Mouse (Mus musculus): ENCODE measurements around the gene Bcl10. TPM values are rescaled to one million over a fixed set of nuclear protein-coding genes. Genes with fewer than 3 reads are reported as not detected.
"Not testable (repeated sequence)": the region's sequence is repeated elsewhere in the genome, so short reads cannot be mapped to it uniquely, and the experiment has no call there.

The Bcl10 gene
- polyA plus RNA-seq (2016; fragmentation: Nextera tagmentation; extraction: Ambion mirVana) = 44.0 and 45.5 TPM in 2 replicates

DNA sequence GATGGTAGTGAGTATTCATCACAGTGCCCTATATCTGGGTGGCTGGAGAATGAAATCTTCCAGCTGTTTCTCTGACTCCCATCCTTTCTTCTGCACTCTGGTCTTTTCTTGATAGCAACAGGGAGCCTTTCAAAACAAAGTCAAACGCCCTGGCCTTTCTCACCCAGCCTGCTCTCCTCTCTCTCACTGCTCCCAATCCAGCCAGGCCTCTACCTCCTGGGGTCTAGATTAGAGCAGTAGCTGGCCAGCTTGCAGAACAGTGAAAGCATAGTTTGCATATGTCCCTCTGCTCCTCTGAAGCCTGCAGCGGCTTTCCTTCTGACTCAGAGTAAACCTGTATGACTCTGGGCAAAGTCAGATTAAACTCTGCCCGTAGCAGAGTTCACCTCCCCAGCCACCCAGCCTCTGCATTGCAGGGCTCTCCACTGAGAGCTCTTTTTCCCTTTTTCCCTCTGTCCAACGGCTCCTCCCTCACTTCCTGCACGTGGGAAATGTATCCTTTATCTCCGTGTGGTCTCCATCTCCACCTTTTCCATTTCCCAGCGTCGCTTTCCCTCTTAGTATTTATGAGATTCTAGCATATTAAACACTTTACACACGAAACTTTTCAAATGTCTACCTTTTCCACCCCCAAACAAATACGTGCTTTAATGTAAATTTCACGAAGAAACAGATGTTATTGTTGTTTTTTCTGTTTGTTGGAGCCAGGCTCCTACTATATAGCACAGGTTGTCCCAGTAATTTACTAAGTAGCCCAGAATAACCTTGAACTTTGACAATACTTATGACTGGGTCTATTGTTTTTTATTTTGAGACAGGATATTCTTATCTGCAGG, at the start of gene Bcl10:
Gene Bcl10, plus strand, starts transcription at position 786 of the 836 bp plus-strand sequence.
- no peak for DNase-seq (ENCODE audit: low spot score)
- Histone ChIP-seq H3K27me3 (ENCODE audit: low read depth, poor library complexity, severe bottlenecking) (no peaks in the 10 kb centered on the region), H3K27ac (peak within 1 kb of the TSS; percentile 82), H3K4me1 (peaks cover 26% of the 10 kb centered on the region), H3K4me3 (peak within 1 kb of the TSS; percentile 95), H3K36me3 (no peaks in the 10 kb centered on the region), H3K9me3 (replicated peaks) (no peaks in the 10 kb centered on the region)
- WGBS = 34% methylated on average over 11 of the region's 11 CpGs

DNA sequence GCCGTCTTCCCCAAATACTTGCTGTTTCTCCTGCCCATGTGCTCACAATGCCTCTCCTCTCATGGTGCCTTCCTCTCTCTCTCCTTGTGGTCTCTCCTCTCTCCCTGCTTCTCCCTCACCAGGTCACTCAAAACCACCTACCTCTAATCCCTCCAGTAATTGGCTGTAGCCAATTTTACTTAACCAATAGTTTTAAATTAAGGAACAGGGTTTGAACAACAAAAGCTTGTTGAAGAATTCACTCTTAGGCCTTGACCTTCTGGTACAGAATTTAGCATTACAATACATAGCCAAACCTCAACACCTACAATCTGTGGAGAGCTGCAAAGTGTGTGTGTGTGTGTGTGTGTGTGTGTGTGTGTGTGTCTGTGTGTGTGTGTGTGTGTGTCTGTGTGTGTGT, 49.3 kb upstream of the Bcl10 start:
- Histone ChIP-seq H3K27ac (no peak overlapping the region), H3K27me3 (ENCODE audit: low read depth, poor library complexity, severe bottlenecking) (no peaks in the 10 kb centered on the region), H3K4me3 (no peak overlapping the region), H3K9me3 (replicated peaks) (no peaks in the 10 kb centered on the region), H3K36me3 (no peaks in the 10 kb centered on the region), H3K4me1 (no peaks in the 10 kb centered on the region)
- 89% methylated on average over 1 of the region's 1 CpGs for WGBS
- no peak for DNase-seq (ENCODE audit: low spot score)

DNA sequence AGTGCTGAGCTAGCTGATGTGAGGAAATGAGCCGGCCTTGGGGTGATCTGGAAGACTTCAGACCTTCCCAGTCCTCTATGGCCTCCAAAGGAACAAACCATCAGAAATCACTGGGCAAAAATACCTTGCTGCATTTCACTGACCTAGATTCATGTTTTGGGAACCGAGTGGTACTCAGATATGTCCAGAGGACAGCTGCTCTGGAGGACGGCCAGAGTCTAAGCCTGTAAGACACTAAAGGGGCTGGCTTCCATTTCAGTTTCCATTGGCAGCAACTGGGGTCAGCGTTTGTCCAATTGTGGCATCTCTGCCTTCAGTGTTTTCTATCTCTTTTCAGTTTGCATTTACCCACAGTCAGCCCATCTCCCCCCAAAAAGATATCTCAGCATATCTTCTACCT, 48.5 kb upstream of the Bcl10 start:
- H3K4me1 ChIP-seq = no peaks in the 10 kb centered on the region
- no peak overlapping the region for H3K27ac ChIP-seq
- no peaks in the 10 kb centered on the region for H3K27me3 ChIP-seq (ENCODE audit: low read depth, poor library complexity, severe bottlenecking)
- H3K4me3 ChIP-seq = no peak overlapping the region
- WGBS = 90% methylated on average over 4 of the region's 4 CpGs
- no peak for DNase-seq (ENCODE audit: low spot score)
- no peaks in the 10 kb centered on the region for H3K36me3 ChIP-seq
- no peaks in the 10 kb centered on the region for H3K9me3 ChIP-seq (replicated peaks)

DNA sequence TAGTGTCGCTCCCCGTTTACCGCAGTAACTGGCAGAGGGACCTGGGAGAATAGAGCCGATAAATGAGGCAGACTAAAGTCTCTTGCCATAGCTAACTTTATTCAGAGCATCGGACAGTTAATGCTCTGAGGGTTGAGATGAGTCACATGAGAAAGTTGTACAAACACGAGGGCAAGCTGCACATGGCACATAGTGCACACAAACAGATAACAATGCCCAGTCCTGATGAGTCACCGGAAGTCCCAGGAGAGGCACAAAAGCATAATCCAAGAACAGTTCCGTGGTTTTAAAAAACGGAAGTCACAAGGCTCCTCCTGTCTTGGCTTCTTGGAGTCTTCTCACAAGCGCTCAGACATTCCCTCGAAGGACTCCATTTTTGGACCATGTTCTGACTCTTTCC, 46.5 kb upstream of the Bcl10 start:
- WGBS = 92% methylated on average over 11 of the region's 11 CpGs
- no peaks in the 10 kb centered on the region for H3K36me3 ChIP-seq
- no peak overlapping the region for H3K27ac ChIP-seq
- no peaks in the 10 kb centered on the region for H3K27me3 ChIP-seq (ENCODE audit: low read depth, poor library complexity, severe bottlenecking)
- H3K4me3 ChIP-seq = no peak overlapping the region
- no peaks in the 10 kb centered on the region for H3K4me1 ChIP-seq
- no peaks in the 10 kb centered on the region for H3K9me3 ChIP-seq (replicated peaks)
- DNase-seq (ENCODE audit: low spot score) = no peak

- H3K4me1 ChIP-seq; H3K4me3 ChIP-seq; H3K27me3 ChIP-seq (ENCODE audit: low read depth, poor library complexity, severe bottlenecking); H3K36me3 ChIP-seq; H3K27ac ChIP-seq; H3K9me3 ChIP-seq (replicated peaks); DNase-seq (ENCODE audit: low spot score): not testable (repeated sequence)
- WGBS = 95% methylated on average over 14 of the region's 14 CpGs
Observed at GRCm38 (mm10) chr3:145878867-145879266, 43.7 kb upstream of the Bcl10 start.

- no peak for DNase-seq (ENCODE audit: low spot score)
- no peaks in the 10 kb centered on the region for H3K27me3 ChIP-seq (ENCODE audit: low read depth, poor library complexity, severe bottlenecking)
- H3K36me3 ChIP-seq = no peaks in the 10 kb centered on the region
- WGBS = 95% methylated on average over 1 of the region's 1 CpGs
- peaks cover 7% of the 10 kb centered on the region; the same call in 1 of the 2 replicates for H3K4me1 ChIP-seq
- H3K4me3 ChIP-seq = no peak overlapping the region
- no peak overlapping the region for H3K27ac ChIP-seq
- no peaks in the 10 kb centered on the region for H3K9me3 ChIP-seq (replicated peaks)
Observed at GRCm38 (mm10) chr3:145880335-145880734, 42.3 kb upstream of the Bcl10 start.

DNA sequence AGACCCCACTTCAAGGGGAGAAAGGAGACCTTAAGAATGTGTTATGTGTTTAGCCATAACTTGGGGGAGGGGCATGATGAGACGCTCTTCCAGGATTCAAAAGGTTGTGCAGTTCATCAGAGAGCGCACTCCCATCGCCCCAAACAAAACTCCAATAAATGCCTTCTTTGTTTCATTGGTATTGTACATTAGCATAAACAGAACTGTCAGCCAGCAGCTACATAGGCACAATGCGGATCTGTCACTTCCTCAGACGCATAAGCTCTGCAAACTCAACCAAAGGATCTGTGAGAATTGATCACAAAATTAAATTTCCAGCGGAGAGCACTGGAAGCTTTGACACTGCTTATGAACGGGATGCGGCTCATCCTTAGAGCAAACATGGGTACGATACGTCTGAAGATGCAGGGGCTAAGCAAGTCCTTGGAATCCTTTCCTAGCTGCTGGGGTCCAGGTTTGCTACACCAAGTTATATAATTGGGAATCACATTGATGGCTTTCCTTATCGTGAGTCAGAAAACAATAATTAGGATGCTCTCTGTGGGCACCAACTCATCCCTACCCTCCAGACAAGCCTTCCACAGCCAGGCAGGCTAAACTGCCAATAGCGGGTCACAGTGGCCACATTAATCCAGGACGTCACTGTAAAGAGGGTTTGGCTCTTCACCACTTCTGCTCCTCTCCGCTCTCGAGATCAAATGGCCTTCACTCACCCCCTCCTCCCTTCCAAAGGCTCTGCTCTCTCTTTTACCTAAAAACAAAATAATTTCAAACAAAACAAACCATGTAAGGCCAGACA, 40.3 kb upstream of the Bcl10 start:
- Histone ChIP-seq H3K9me3 (replicated peaks) (no peaks in the 10 kb centered on the region), H3K27me3 (ENCODE audit: low read depth, poor library complexity, severe bottlenecking) (no peaks in the 10 kb centered on the region), H3K36me3 (no peaks in the 10 kb centered on the region), H3K4me3 (no peak overlapping the region), H3K4me1 (peaks cover 15% of the 10 kb centered on the region; the same call in 1 of the 2 replicates), H3K27ac (no peak overlapping the region)
- DNase-seq (ENCODE audit: low spot score) = no peak
- 88% methylated on average over 15 of the region's 15 CpGs for WGBS

GRCm38 (mm10) chr3:145883233-145883632, 39.4 kb upstream of the Bcl10 start:
- no peak for DNase-seq (ENCODE audit: low spot score)
- H3K4me1 ChIP-seq = peaks cover 15% of the 10 kb centered on the region; the same call in 1 of the 2 replicates
- H3K27me3 ChIP-seq (ENCODE audit: low read depth, poor library complexity, severe bottlenecking) = no peaks in the 10 kb centered on the region
- H3K27ac ChIP-seq = no peak overlapping the region
- 81% methylated on average over 2 of the region's 2 CpGs for whole genome bisulfite sequencing
- H3K9me3 ChIP-seq (replicated peaks) = no peaks in the 10 kb centered on the region
- no peak overlapping the region for H3K4me3 ChIP-seq
- no peaks in the 10 kb centered on the region for H3K36me3 ChIP-seq

DNA sequence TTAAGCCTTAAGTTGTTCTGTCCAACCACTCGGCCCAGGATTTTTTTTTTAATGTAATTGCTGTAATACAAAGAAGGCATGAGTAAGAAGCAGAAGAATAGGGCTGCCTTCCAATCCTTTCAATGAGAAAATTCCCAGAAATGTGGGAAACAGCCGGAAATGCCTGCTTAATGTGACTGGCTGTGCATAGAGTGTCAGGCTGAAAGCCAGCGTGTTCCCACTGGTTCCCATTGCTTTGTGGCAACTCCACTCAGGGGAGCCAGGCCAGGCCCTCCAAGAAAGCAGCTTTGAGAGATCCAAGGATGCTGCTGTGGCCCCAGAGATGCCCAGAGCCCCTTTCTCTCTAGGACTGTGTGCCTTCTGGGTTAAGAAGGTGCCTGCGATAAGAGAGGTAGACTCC, 37.2 kb upstream of the Bcl10 start:
- Histone ChIP-seq H3K9me3 (replicated peaks) (no peaks in the 10 kb centered on the region), H3K27ac (peak overlapping the region; percentile 50; the same call in 1 of the 2 replicates), H3K4me1 (peaks cover 20% of the 10 kb centered on the region), H3K27me3 (ENCODE audit: low read depth, poor library complexity, severe bottlenecking) (no peaks in the 10 kb centered on the region), H3K4me3 (no peak overlapping the region), H3K36me3 (no peaks in the 10 kb centered on the region)
- no peak for DNase-seq (ENCODE audit: low spot score)
- WGBS = 89% methylated on average over 4 of the region's 4 CpGs

DNA sequence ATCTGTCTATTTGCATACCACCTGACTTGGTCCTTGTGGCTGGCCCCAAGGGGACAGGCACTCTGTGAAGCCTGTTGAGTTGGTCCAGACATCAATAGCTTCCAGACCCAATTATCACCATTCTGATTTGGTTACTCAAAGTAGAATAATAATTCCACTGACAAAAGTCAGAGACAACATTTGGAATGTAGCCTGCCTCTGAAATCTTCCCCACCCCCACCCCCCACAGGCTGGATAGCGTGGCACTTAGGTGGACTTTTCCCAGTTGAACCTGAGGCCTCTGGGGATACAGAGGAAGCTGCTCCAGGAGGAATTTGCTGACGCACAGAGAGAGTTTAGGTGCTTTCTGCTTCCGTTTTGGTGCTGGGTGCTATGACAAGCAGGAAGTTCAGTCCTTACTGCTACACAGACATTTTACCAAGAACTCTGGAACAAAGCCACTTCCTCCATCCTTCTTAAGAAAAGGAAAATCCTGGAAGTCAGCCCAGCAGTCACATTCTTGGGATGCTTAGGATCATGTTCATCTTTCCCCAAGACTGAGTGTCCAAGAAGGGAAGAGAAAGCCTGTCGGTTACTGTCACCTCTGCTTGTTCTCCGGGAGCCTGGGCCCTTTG, 36.6 kb upstream of the Bcl10 start:
- H3K4me3 ChIP-seq = no peak overlapping the region
- no peaks in the 10 kb centered on the region for H3K9me3 ChIP-seq (replicated peaks)
- no peaks in the 10 kb centered on the region for H3K27me3 ChIP-seq (ENCODE audit: low read depth, poor library complexity, severe bottlenecking)
- no peak for DNase-seq (ENCODE audit: low spot score)
- WGBS = 56% methylated on average over 5 of the region's 5 CpGs
- H3K4me1 ChIP-seq = peaks cover 26% of the 10 kb centered on the region
- H3K27ac ChIP-seq = 0 out of 2 replicates have a peak overlapping the region, but pooled peaks have one; percentile 50
- no peaks in the 10 kb centered on the region for H3K36me3 ChIP-seq

DNA sequence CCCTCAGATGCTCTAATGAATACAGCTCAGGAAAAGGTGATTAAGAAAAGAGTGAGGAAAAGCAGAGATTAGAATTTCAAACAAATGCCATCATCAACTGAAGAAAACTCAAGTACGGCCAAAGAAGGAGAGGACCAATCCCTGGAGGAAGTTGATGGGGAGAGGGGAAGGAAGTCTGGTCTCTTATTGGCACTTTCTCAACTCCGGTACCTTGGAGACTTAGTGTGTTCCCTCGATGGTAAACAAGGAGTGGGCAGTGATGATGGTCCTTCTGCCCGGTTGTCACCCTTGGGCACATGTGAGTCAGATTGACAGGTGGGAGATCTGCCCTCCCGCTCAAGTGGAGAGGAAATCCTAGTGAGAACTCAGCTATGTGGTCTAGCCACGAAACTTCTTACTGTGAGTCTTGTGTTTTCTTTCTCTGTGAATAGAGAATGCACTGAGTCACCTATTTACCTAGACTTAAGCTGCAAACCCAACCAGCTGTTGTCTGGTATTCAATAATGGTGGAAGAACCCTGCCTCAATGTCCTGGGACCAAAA, 35.1 kb upstream of the Bcl10 start:
- Histone ChIP-seq H3K4me1 (peaks cover 23% of the 10 kb centered on the region), H3K36me3 (no peaks in the 10 kb centered on the region), H3K27ac (no peak overlapping the region), H3K4me3 (no peak overlapping the region), H3K27me3 (ENCODE audit: low read depth, poor library complexity, severe bottlenecking) (no peaks in the 10 kb centered on the region), H3K9me3 (replicated peaks) (no peaks in the 10 kb centered on the region)
- no peak for DNase-seq (ENCODE audit: low spot score)
- WGBS = 82% methylated on average over 6 of the region's 6 CpGs

DNA sequence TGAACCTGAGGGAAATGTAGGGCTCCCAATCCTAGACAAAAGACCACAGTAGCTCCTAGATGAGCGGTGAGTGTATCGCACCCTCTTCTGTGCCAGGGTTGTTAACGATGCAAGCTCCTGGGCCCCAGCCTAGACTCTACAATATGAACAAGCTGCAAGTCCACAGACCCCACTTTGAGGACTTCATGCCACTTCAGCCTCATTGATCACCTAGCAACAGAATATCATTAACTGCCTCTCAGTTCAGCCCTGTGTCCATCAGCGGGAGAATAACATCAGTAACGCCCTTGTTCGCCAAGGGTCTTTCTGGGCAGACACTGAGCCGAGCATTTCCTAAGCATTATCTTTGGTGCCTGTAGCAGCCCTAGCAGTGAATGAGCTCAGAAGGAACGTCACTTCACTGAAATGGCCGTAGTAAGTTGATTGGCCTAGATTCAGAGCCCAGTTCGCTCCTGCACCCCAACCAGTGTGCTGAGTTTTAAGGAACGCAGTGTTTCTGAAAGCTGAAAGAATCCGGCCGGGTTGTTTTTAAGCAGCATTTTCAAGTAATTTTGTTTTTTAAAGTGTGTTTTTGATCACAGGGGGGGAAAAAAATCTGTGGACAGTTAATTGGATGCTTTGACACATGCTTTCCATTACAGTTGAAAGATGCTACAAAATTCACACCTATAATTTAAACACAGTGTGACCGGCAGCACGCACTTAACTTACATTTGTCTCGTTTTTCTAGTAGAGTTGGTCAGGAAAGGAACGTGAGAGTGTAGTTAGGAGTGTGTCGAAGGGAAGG, 32.1 kb upstream of the Bcl10 start:
- Histone ChIP-seq H3K36me3 (no peaks in the 10 kb centered on the region), H3K27ac (no peak overlapping the region), H3K9me3 (replicated peaks) (no peaks in the 10 kb centered on the region), H3K4me3 (no peak overlapping the region), H3K4me1 (peaks cover 21% of the 10 kb centered on the region), H3K27me3 (ENCODE audit: low read depth, poor library complexity, severe bottlenecking) (no peaks in the 10 kb centered on the region)
- 74% methylated on average over 18 of the region's 18 CpGs for whole genome bisulfite sequencing
- DNase-seq (ENCODE audit: low spot score) = no peak

Data from limb, embryonic 10.5 days (tissue).